Mouse (Mus musculus): ENCODE data around the gene Tas2r126. TPM values are rescaled to one million over a fixed set of nuclear protein-coding genes. Genes with fewer than 3 reads are reported as not detected.
A peak's percentile ranks its signal among the peaks of the same experiment; 100 is the strongest.

Gene Tas2r126
- total and polyA plus RNA-seq, 2 experiments from 2014 or later = not detected

DNA sequence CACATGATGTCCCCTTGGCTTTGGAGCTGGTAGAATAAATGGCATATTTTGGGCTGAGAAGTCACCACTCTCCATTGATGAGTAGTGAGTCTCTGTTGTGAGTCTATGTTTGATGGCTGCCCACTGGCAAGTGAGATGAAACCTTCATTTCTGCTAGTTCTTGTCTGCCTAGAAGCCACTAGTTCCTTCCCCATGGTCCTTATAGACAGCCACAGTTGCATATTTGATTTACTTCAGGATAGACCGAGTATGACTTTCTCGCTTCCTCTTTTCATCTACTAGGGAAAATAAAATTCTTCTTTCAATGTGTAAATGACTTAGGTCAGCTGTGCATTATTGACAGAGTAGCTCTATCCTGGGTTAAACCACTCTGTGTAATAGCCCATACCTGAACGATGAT is 9.9 kb upstream of the Tas2r126 start:
- Histone ChIP-seq H3K27me3 (ENCODE audit: control insufficient read depth, insufficient read depth, low read length) (no peaks in the 10 kb centered on the region), H3K9ac (replicated peaks; ENCODE audit: low read depth, low read length) (no peak overlapping the region), H3K9me3 (replicated peaks; ENCODE audit: control insufficient read depth, low read length) (no peaks in the 10 kb centered on the region), H3K27ac (ENCODE audit: low read depth) (no peak overlapping the region), H3K4me2 (ENCODE audit: low read depth, low read length) (no peak overlapping the region), H3K36me3 (replicated peaks; ENCODE audit: control insufficient read depth, insufficient read depth, low read length) (no peaks in the 10 kb centered on the region), H3K4me3 (ENCODE audit: low read depth, low read length) (no peak overlapping the region), H3K4me1 (ENCODE audit: control insufficient read depth, insufficient read depth) (no peaks in the 10 kb centered on the region)
- 91% methylated on average over 3 of the region's 3 CpGs for WGBS
- ATAC-seq (ENCODE audit: insufficient read depth, low read depth) = no peak
- DNase-seq (ENCODE audit: low spot score) = no peak
- TF ChIP-seq EP300 (IDR thresholded peaks at IDR 0.05; ENCODE audit: low read depth) (no peak), CTCF (IDR thresholded peaks at IDR 0.05; ENCODE audit: low read depth) (no peak)

DNA sequence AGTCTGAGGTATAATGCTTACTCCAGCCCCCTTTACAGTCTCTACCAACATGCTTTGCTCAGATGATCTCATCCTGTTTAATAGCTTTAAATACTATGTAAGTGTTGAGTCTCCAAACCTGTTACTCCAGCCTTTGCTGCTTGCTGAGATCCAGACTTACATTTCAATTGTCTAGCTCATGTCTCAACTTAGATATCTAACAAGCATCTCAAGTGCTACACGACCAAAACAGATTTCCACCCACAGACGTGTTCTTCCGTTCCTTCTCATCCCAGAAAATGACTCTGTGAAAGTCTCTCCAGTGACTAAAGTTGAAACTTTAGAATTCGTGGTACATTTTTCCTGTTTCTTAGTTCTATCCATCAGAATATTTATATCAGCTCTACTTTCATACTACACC is 8.0 kb upstream of the Tas2r126 start:
- ATAC-seq (ENCODE audit: insufficient read depth, low read depth) (no peak), DNase-seq (ENCODE audit: low spot score) (no peak)
- no peak overlapping the region for H3K9ac ChIP-seq (replicated peaks; ENCODE audit: low read depth, low read length)
- no peak overlapping the region for H3K4me2 ChIP-seq (ENCODE audit: low read depth, low read length)
- no peak overlapping the region for H3K27ac ChIP-seq (ENCODE audit: low read depth)
- H3K27me3 ChIP-seq (ENCODE audit: control insufficient read depth, insufficient read depth, low read length) = no peaks in the 10 kb centered on the region
- WGBS = 58% methylated on average over 4 of the region's 4 CpGs
- H3K36me3 ChIP-seq (replicated peaks; ENCODE audit: control insufficient read depth, insufficient read depth, low read length) = no peaks in the 10 kb centered on the region
- no peaks in the 10 kb centered on the region for H3K9me3 ChIP-seq (replicated peaks; ENCODE audit: control insufficient read depth, low read length)
- no peaks in the 10 kb centered on the region for H3K4me1 ChIP-seq (ENCODE audit: control insufficient read depth, insufficient read depth)
- H3K4me3 ChIP-seq (ENCODE audit: low read depth, low read length) = no peak overlapping the region
- no peak for TF ChIP-seq CTCF (IDR thresholded peaks at IDR 0.05; ENCODE audit: low read depth)
- TF ChIP-seq EP300 (IDR thresholded peaks at IDR 0.05; ENCODE audit: low read depth) = no peak

DNA sequence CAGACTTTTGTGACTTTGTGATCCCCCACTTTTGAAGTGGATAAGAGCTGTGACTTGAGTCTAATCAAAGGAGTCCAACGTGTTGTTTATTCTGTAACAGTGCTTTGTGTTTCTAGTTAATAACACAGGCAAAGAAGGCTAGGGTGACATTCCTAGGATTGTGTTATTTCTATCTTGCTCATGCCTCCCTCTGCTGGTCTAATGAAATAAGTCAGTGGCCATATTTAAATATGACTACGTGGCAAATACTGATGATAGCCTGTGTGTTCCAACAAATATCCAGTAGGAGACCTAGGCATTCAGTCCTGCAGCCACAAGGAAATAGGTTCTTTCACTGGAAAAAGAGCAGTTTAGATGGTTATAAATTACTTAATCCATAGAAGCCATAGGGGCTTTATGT is 781 bp upstream of the Tas2r126 start:
- ATAC-seq (ENCODE audit: insufficient read depth, low read depth) (0 out of 2 replicates have a peak, but pooled peaks have one; percentile 17), DNase-seq (ENCODE audit: low spot score) (peak; percentile 26)
- WGBS = 34% methylated on average over 2 of the region's 2 CpGs

DNA sequence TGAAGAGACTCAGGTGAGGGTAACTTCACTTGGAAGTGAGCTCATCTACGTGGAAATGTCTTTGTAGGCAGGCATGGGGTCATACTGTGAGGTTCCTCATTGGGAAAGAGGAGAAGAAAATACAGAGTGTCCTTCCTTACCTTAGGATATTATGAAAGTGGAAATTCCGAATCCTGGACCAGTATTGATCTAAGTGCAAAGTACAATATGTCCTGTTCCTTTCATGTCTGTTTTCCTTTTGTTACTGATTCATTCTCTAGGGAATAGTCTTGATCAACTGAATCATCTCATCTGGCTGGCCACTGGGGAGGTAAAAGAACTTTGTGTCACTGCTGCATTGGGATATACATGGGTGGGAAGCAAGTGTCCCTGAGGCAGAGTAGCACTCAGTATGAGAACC is 1.2 kb downstream of the Tas2r126 start:
- no peak overlapping the region for H3K4me3 ChIP-seq (ENCODE audit: low read depth, low read length)
- no peaks in the 10 kb centered on the region for H3K36me3 ChIP-seq (replicated peaks; ENCODE audit: control insufficient read depth, insufficient read depth, low read length)
- no peaks in the 10 kb centered on the region for H3K4me1 ChIP-seq (ENCODE audit: control insufficient read depth, insufficient read depth)
- H3K27me3 ChIP-seq (ENCODE audit: control insufficient read depth, insufficient read depth, low read length) = no peaks in the 10 kb centered on the region
- no peak overlapping the region for H3K4me2 ChIP-seq (ENCODE audit: low read depth, low read length)
- no peak for TF ChIP-seq CTCF (IDR thresholded peaks at IDR 0.05; ENCODE audit: low read depth)
- TF ChIP-seq EP300 (IDR thresholded peaks at IDR 0.05; ENCODE audit: low read depth) = no peak
- no peak overlapping the region for H3K27ac ChIP-seq (ENCODE audit: low read depth)
- no peak for ATAC-seq (ENCODE audit: insufficient read depth, low read depth)
- no peak overlapping the region for H3K9ac ChIP-seq (replicated peaks; ENCODE audit: low read depth, low read length)
- no peak for DNase-seq (ENCODE audit: low spot score)
- no peaks in the 10 kb centered on the region for H3K9me3 ChIP-seq (replicated peaks; ENCODE audit: control insufficient read depth, low read length)
- whole genome bisulfite sequencing = 81% methylated on average over 2 of the region's 2 CpGs

More for the DNA sequence above, 781 bp upstream of the Tas2r126 start:
- Histone ChIP-seq H3K27me3 (ENCODE audit: control insufficient read depth, insufficient read depth, low read length) (no peaks in the 10 kb centered on the region), H3K9me3 (replicated peaks; ENCODE audit: control insufficient read depth, low read length) (no peaks in the 10 kb centered on the region), H3K36me3 (replicated peaks; ENCODE audit: control insufficient read depth, insufficient read depth, low read length) (no peaks in the 10 kb centered on the region), H3K4me2 (ENCODE audit: low read depth, low read length) (no peak overlapping the region), H3K9ac (replicated peaks; ENCODE audit: low read depth, low read length) (no peak overlapping the region), H3K4me3 (ENCODE audit: low read depth, low read length) (no peak overlapping the region), H3K27ac (ENCODE audit: low read depth) (no peak overlapping the region), H3K4me1 (ENCODE audit: control insufficient read depth, insufficient read depth) (no peaks in the 10 kb centered on the region)
- TF ChIP-seq EP300 (IDR thresholded peaks at IDR 0.05; ENCODE audit: low read depth) (no peak), CTCF (IDR thresholded peaks at IDR 0.05; ENCODE audit: low read depth) (peak; percentile 54)

DNA sequence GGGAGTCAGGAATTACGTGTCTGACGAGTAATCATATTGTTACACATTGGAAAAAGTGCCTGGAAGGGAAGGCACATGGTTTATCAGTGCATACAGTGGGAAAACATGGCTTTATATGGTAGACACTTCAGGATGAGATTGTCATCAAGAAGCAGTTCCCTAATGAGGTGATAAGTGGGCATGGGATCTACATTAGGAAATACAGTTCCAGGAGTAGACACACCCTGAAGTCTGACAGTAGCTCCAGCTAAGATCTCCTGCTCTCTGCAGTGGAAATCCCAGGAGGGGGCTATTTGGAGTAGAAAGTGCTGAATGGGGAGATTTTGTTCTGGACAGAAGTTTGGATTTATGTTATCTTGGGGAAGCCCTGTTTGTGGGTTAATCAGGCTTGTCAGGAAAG is 7.1 kb downstream of the Tas2r126 start:
- TF ChIP-seq CTCF (IDR thresholded peaks at IDR 0.05; ENCODE audit: low read depth) = no peak
- no peak for TF ChIP-seq EP300 (IDR thresholded peaks at IDR 0.05; ENCODE audit: low read depth)
- 30% methylated on average over 2 of the region's 2 CpGs for WGBS
- ATAC-seq (ENCODE audit: insufficient read depth, low read depth) = no peak

DNA sequence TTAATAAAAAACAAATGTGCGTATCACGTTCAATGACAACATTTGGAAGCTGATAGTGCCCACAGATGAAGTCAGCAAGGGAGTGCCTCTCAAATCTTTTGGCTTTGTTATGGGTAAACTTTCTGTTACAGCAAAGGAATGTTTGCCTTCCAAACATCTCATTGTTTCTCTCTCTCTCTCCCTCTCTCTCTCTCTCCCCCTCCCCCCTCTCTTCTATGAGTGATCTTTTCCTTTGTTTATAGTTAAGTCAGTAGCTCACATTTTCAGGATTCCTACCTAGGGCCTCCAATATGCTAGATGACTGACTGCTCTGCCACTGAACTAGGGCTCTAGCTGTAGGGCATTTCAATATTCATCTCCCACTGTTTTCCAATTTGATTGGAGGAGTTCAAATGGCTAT is 10.2 kb downstream of the Tas2r126 start:
- H3K9ac ChIP-seq (replicated peaks; ENCODE audit: low read depth, low read length) = no peak overlapping the region
- ATAC-seq (ENCODE audit: insufficient read depth, low read depth) (no peak), DNase-seq (ENCODE audit: low spot score) (no peak)
- WGBS = 63% methylated on average over 2 of the region's 2 CpGs
- no peak overlapping the region for H3K27ac ChIP-seq (ENCODE audit: low read depth)
- H3K4me3 ChIP-seq (ENCODE audit: low read depth, low read length) = no peak overlapping the region
- H3K27me3 ChIP-seq (ENCODE audit: control insufficient read depth, insufficient read depth, low read length) = no peaks in the 10 kb centered on the region
- TF ChIP-seq EP300 (IDR thresholded peaks at IDR 0.05; ENCODE audit: low read depth) (no peak), CTCF (IDR thresholded peaks at IDR 0.05; ENCODE audit: low read depth) (no peak)
- no peak overlapping the region for H3K4me2 ChIP-seq (ENCODE audit: low read depth, low read length)
- H3K36me3 ChIP-seq (replicated peaks; ENCODE audit: control insufficient read depth, insufficient read depth, low read length) = no peaks in the 10 kb centered on the region
- no peaks in the 10 kb centered on the region for H3K9me3 ChIP-seq (replicated peaks; ENCODE audit: control insufficient read depth, low read length)
- H3K4me1 ChIP-seq (ENCODE audit: control insufficient read depth, insufficient read depth) = no peaks in the 10 kb centered on the region

More for the DNA sequence above, 7.1 kb downstream of the Tas2r126 start:
- Histone ChIP-seq H3K27me3 (ENCODE audit: control insufficient read depth, insufficient read depth, low read length) (no peaks in the 10 kb centered on the region), H3K4me3 (ENCODE audit: low read depth, low read length) (no peak overlapping the region), H3K36me3 (replicated peaks; ENCODE audit: control insufficient read depth, insufficient read depth, low read length) (no peaks in the 10 kb centered on the region), H3K4me2 (ENCODE audit: low read depth, low read length) (no peak overlapping the region), H3K27ac (ENCODE audit: low read depth) (no peak overlapping the region), H3K4me1 (ENCODE audit: control insufficient read depth, insufficient read depth) (no peaks in the 10 kb centered on the region), H3K9me3 (replicated peaks; ENCODE audit: control insufficient read depth, low read length) (no peaks in the 10 kb centered on the region), H3K9ac (replicated peaks; ENCODE audit: low read depth, low read length) (no peak overlapping the region)
- no peak for DNase-seq (ENCODE audit: low spot score)

Data from heart, postnatal 0 days (tissue).